Mouse (Mus musculus) cortical plate, adult 2 months (tissue): Measurements from ENCODE around the gene Ezh1.

Experiments used
- CTCF ChIP-seq: fragments of 200-500 bp; IDR thresholded peaks from 2 replicates; pipeline ENCODE4 v1.5.1; 2011; ENCODE audit warnings: mild to moderate bottlenecking, control low read depth, low read length; ENCODE audit not compliant: insufficient read depth; ENCODE audit errors: extremely low read depth
- POLR2A ChIP-seq: fragments of 200-500 bp; IDR thresholded peaks from 2 replicates; pipeline ENCODE4 v1.6.1; 2011; ENCODE audit warnings: mild to moderate bottlenecking, low read length, control low read depth; ENCODE audit not compliant: insufficient read depth; ENCODE audit errors: extremely low read depth

DNA sequence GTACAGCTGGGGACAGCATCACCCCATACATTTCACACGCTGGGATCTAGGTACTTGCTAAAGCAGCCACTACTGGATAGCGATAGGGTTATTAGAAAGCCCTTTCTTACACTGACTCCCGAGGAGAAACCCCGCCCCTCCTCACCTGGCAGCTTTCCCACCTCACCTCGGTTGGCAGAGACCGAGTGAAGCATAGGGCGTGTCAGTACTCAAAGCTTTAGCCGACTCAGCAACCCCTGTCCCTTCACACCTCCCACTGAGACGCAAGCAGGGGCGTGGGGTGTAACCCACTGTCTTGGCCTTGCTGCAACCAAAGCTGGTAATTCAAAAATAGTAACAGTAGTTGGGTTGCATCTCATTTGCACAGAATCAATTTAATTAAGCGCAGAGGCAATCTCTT, 53.2 kb downstream of the Ezh1 start:
- no peak for TF ChIP-seq POLR2A
- TF ChIP-seq CTCF: no peak
